Mouse (Mus musculus) midbrain, postnatal 0 days (tissue): Measurements from ENCODE around the gene Clec1a. TPM values are rescaled to one million over a fixed set of nuclear protein-coding genes. Genes with fewer than 3 reads are reported as not detected.
A peak's percentile ranks its signal among the peaks of the same experiment; 100 is the strongest.
"Not testable (repeated sequence)": the region's sequence is repeated elsewhere in the genome, so short reads cannot be mapped to it uniquely, and the experiment has no call there.

Experiments used
- ATAC-seq: fragments of 200-750 bp; cut with Nextera tagmentation; 2 replicates; pipeline ENCODE4 v1.8.0; 2017; ENCODE audit warnings: moderate number of reproducible peaks, mild to moderate bottlenecking, moderate TSS enrichment, moderate library complexity; ENCODE audit not compliant: low FRiP score
- DNase-seq: peaks from one replicate; pipeline ENCODE4 v3.0.0-alpha.2; 2015; ENCODE audit warnings: low spot score
- H3K27ac ChIP-seq: fragments of 300-500 bp; sonication (generic); 2 replicates; pipeline ENCODE4 v1.5.1; 2014; ENCODE audit warnings: low read depth, mild to moderate bottlenecking, low read length, mixed read lengths
- H3K27me3 ChIP-seq: fragments of 300-500 bp; sonication (generic); 2 replicates; pipeline ENCODE4 v1.6.1; 2014; ENCODE audit warnings: low read length, control low read depth, mixed read lengths; ENCODE audit not compliant: insufficient read depth
- H3K36me3 ChIP-seq: fragments of 300-500 bp; sonication (generic); 2 replicates; pipeline ENCODE4 v1.6.1; 2014; ENCODE audit warnings: low read length, control low read depth, mixed read lengths; ENCODE audit not compliant: insufficient read depth
- H3K4me1 ChIP-seq: fragments of 300-500 bp; sonication (generic); 2 replicates; pipeline ENCODE4 v1.6.1; 2014; ENCODE audit warnings: mild to moderate bottlenecking, control low read depth, antibody characterized with exemption, low read length, mixed read lengths; ENCODE audit not compliant: insufficient read depth
- H3K4me2 ChIP-seq: fragments of 300-500 bp; sonication (generic); 2 replicates; pipeline ENCODE4 v1.6.1; 2014; ENCODE audit warnings: low read depth, mild to moderate bottlenecking, low read length, mixed read lengths; ENCODE audit not compliant: poor library complexity, severe bottlenecking
- H3K4me3 ChIP-seq: fragments of 300-500 bp; sonication (generic); 2 replicates; pipeline ENCODE4 v1.5.1; 2014; ENCODE audit warnings: low read depth, mild to moderate bottlenecking, low read length, moderate library complexity
- H3K9ac ChIP-seq: fragments of 300-500 bp; sonication (generic); replicated peaks from 2 replicates; pipeline ENCODE4 v1.6.1; 2014; ENCODE audit warnings: mild to moderate bottlenecking, low read length, moderate library complexity, mixed read lengths; ENCODE audit not compliant: poor library complexity, severe bottlenecking
- H3K9me3 ChIP-seq: fragments of 300-500 bp; sonication (generic); 2 replicates; pipeline ENCODE4 v1.6.1; 2016; ENCODE audit warnings: low read length, control low read depth
- CTCF ChIP-seq: IDR thresholded peaks from 2 replicates; pipeline ENCODE4 v1.5.1; 2016; ENCODE audit warnings: antibody characterized with exemption, mild to moderate bottlenecking
- WGBS: fragments of 180-500 bp; shearing (Covaris S2); extraction: QIAGEN DNeasy Blood & Tissue Kit; methylation state at CpG from one replicate; pipeline ENCODE4 v1.1.7; 2014; 5-methylcytosine and 5-hydroxymethylcytosine counted together
- polyA plus RNA-seq: library from polyadenylated mRNA; unstranded; fragments of >200 nt; fragmentation: Nextera tagmentation; extraction: Ambion mirVana; gene quantifications from 2 replicates; pipeline ENCODE4 v1.2.1, GENCODE M21; 2015
- total RNA-seq: library from RNA; depleted of rRNA; stranded (reverse); fragments of >200 nt; gene quantifications from 2 replicates; pipeline ENCODE4 v1.2.3, GENCODE M21; 2014; rRNA removed

Gene Clec1a
- 1.9 and 5.6 TPM in 2 replicates for total RNA-seq
- polyA plus RNA-seq, result 2.6 and 2.8 TPM in 2 replicates

GRCm38 (mm10) chr6:129451411-129452039 lies at the start of gene Clec1a:
Gene Clec1a, minus strand, starts transcription at chr6:129452000.
- ATAC-seq (no peak), DNase-seq (peak; percentile 24)
- 46% methylated on average over 13 of the region's 13 CpGs for WGBS
- H3K27ac ChIP-seq, result 0 out of 2 replicates have a peak within 1 kb of the TSS, but pooled peaks have one; percentile 32
- H3K4me1 ChIP-seq, result no peaks in the 10 kb centered on the region
- no peaks in the 10 kb centered on the region for H3K9me3 ChIP-seq
- H3K4me2 ChIP-seq, result peak within 1 kb of the TSS; percentile 20
- TF ChIP-seq CTCF, result no peak
- no peak within 1 kb of the TSS for H3K9ac ChIP-seq
- no peaks in the 10 kb centered on the region for H3K27me3 ChIP-seq
- H3K36me3 ChIP-seq, result no peaks in the 10 kb centered on the region
- no peak within 1 kb of the TSS for H3K4me3 ChIP-seq

- not testable (repeated sequence) for H3K4me1 ChIP-seq, H3K4me3 ChIP-seq, H3K27ac ChIP-seq, H3K4me2 ChIP-seq, ATAC-seq, DNase-seq, H3K27me3 ChIP-seq, H3K9me3 ChIP-seq, H3K9ac ChIP-seq, H3K36me3 ChIP-seq
- WGBS, result 80% methylated on average over 1 of the region's 1 CpGs
Measured at GRCm38 (mm10) chr6:129499516-129499915, 47.7 kb upstream of the Clec1a start.

GRCm38 (mm10) chr6:129497345-129498218 lies 45.8 kb upstream of the Clec1a start:
- no peak for TF ChIP-seq CTCF
- WGBS, result 91% methylated on average over 3 of the region's 3 CpGs
- Histone ChIP-seq H3K36me3 (no peaks in the 10 kb centered on the region), H3K9me3 (no peaks in the 10 kb centered on the region), H3K4me1 (no peaks in the 10 kb centered on the region), H3K4me3 (no peak overlapping the region), H3K27ac (no peak overlapping the region), H3K9ac (no peak overlapping the region), H3K27me3 (no peaks in the 10 kb centered on the region), H3K4me2 (no peak overlapping the region)
- ATAC-seq (no peak), DNase-seq (no peak)

- no peak for DNase-seq
- Histone ChIP-seq H3K9me3 (no peaks in the 10 kb centered on the region), H3K4me1 (no peaks in the 10 kb centered on the region), H3K27me3 (no peaks in the 10 kb centered on the region), H3K9ac (no peak overlapping the region), H3K36me3 (no peaks in the 10 kb centered on the region), H3K4me2 (no peak overlapping the region), H3K27ac (no peak overlapping the region), H3K4me3 (no peak overlapping the region)
- no peak for TF ChIP-seq CTCF
- WGBS, result 86% methylated on average over 4 of the region's 4 CpGs
- ATAC-seq, result no peak
Measured at GRCm38 (mm10) chr6:129494924-129495323, 43.1 kb upstream of the Clec1a start.

GRCm38 (mm10) chr6:129480089-129480958 lies 28.5 kb upstream of the Clec1a start:
- peak; percentile 87 for ATAC-seq
- no peak for TF ChIP-seq CTCF
- H3K4me2 ChIP-seq, result peak overlapping the region; percentile 22

More at GRCm38 (mm10) chr6:129480089-129480958, 28.5 kb upstream of the Clec1a start:
- no peak overlapping the region for H3K4me3 ChIP-seq
- H3K27ac ChIP-seq, result peak overlapping the region; percentile 69
- H3K9me3 ChIP-seq, result no peaks in the 10 kb centered on the region
- H3K9ac ChIP-seq, result peak overlapping the region; percentile 36; the same call in 1 of the 2 replicates
- H3K4me1 ChIP-seq, result no peaks in the 10 kb centered on the region; the same call in 1 of the 2 replicates
- no peaks in the 10 kb centered on the region for H3K27me3 ChIP-seq
- H3K36me3 ChIP-seq, result no peaks in the 10 kb centered on the region
- peak; percentile 80 for DNase-seq
- 30% methylated on average over 8 of the region's 8 CpGs for WGBS
